Mouse (Mus musculus): ENCODE results near the gene Epha3.

DNA sequence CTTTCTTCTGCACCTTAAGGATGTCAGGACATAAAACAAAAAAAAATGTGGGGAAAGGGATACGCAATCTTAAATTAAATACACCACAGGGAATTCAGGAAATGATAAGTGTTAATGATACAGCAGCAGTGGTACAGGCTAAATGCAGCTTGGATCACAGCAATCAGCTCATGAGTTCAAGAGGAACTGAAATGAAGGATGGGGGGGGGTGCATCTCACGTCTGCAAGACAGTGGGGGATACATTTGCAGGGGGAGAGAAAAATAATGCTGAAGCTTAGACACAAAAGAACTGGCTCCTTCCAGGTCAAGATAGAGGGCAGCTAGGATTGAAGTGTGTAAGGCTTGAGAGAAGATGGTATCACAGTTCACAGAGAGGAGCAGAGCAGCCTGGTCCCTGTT, 42.8 kb downstream of the Epha3 start:
- TF ChIP-seq POLR2A (IDR thresholded peaks at IDR 0.05; ENCODE audit: insufficient read depth, low read depth, low read length) (no peak), CTCF (IDR thresholded peaks at IDR 0.05) (no peak), EP300 (IDR thresholded peaks at IDR 0.05; ENCODE audit: insufficient read depth, low read depth, low read length) (no peak)
